Mouse (Mus musculus) CH12.LX (cell line): ENCODE results near the gene Prss57.

ENCODE experiments used
- CTCF ChIP-seq, 2 experiments: IDR thresholded peaks in 1 of 2; conservative IDR thresholded peaks in 1 of 2; 2 replicates each; pipeline ENCODE4 v1.5.1; 2011 to 2012; ENCODE audit warnings: low read depth in 2 of 2, low read length in 2 of 2, improper control_type of control experiment in 1 of 2, inconsistent platforms in 1 of 2, mild to moderate bottlenecking in 1 of 2, moderate library complexity in 1 of 2
- EP300 ChIP-seq: IDR thresholded peaks from 2 replicates; pipeline ENCODE4 v1.6.1; 2011; ENCODE audit warnings: low read length, improper control_type of control experiment
- MAFK ChIP-seq: IDR thresholded peaks from 2 replicates; pipeline ENCODE4 v1.6.1; 2011; ENCODE audit warnings: low read length, improper control_type of control experiment; ENCODE audit not compliant: insufficient replicate concordance
- NRF1 ChIP-seq: IDR thresholded peaks from 2 replicates; pipeline ENCODE4 v1.6.1; 2014; ENCODE audit warnings: low read depth, mild to moderate bottlenecking, inconsistent platforms, low read length, improper control_type of control experiment, moderate library complexity
- POLR2A ChIP-seq: IDR thresholded peaks from 2 replicates; pipeline ENCODE4 v1.6.1; 2011; ENCODE audit warnings: low read depth, mild to moderate bottlenecking, improper control_type of control experiment, low read length
- RAD21 ChIP-seq: IDR thresholded peaks from 2 replicates; pipeline ENCODE4 v1.6.1; 2011; ENCODE audit warnings: low read depth, mild to moderate bottlenecking, low read length, improper control_type of control experiment, moderate library complexity
- SIN3A ChIP-seq: IDR thresholded peaks from 2 replicates; pipeline ENCODE4 v1.6.1; 2012; ENCODE audit warnings: low read length, improper control_type of control experiment, inconsistent platforms
- TCF12 ChIP-seq: IDR thresholded peaks from 2 replicates; pipeline ENCODE4 v1.6.1; 2014; ENCODE audit warnings: low read depth, mild to moderate bottlenecking, inconsistent platforms, low read length, improper control_type of control experiment
- UBTF ChIP-seq: IDR thresholded peaks from 2 replicates; pipeline ENCODE4 v1.6.1; 2012; ENCODE audit warnings: low read depth, mild to moderate bottlenecking, inconsistent platforms, low read length, improper control_type of control experiment, moderate library complexity
- USF1 ChIP-seq: IDR thresholded peaks from 2 replicates; pipeline ENCODE4 v1.6.1; 2014; ENCODE audit warnings: low read depth, mild to moderate bottlenecking, inconsistent platforms, low read length, improper control_type of control experiment
- ZC3H11A ChIP-seq: IDR thresholded peaks from 2 replicates; pipeline ENCODE4 v1.6.1; 2012; ENCODE audit warnings: low read depth, mild to moderate bottlenecking, inconsistent platforms, low read length, improper control_type of control experiment
- ZMIZ1 ChIP-seq: IDR thresholded peaks from 2 replicates; pipeline ENCODE4 v1.6.1; 2012; ENCODE audit warnings: low read depth, mild to moderate bottlenecking, inconsistent platforms, low read length, improper control_type of control experiment
- ZNF384 ChIP-seq: IDR thresholded peaks from 2 replicates; pipeline ENCODE4 v1.6.1; 2012; ENCODE audit warnings: low read depth, low read length, improper control_type of control experiment, inconsistent platforms

GRCm38 (mm10) chr10:79818225-79818624 is 27.5 kb upstream of the Prss57 start:
- no peak for TF ChIP-seq POLR2A
- TF ChIP-seq EP300 = no peak
- no peak for TF ChIP-seq TCF12
- TF ChIP-seq RAD21 = no peak
- TF ChIP-seq ZMIZ1 = no peak
- no peak for TF ChIP-seq SIN3A
- TF ChIP-seq NRF1 = no peak
- no peak for TF ChIP-seq ZNF384
- TF ChIP-seq CTCF (conservative IDR thresholded peaks at IDR 0.05 in 1 of 2, IDR thresholded peaks at IDR 0.05 in 1 of 2; ENCODE audit: low read depth in 2 of 2, low read length in 2 of 2) = no peak
- no peak for TF ChIP-seq UBTF
- TF ChIP-seq ZC3H11A = no peak
- TF ChIP-seq MAFK = no peak
- no peak for TF ChIP-seq USF1
